ENCODE assay signal across 8 mouse cellular contexts in the genomic region with DNA sequence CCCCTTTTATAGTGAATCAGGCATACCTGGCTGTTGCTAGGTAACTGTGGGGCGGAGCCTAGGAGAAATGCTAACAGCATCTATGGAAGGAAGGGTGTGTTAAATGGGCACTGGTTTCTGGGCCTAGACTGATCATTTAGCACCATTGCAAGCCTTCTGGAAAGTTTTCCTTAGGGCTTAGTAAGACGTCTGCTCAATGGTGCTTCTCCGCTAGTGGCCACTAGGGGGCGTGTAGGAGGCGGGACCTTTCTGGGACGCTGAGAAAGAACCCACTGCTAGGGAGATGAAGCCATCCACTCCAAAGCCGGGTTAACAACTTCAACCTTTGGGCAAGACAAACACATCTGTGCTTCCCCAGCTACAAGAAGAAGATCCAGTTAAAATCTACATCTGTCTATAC. TPM values are rescaled to one million over a fixed set of nuclear protein-coding genes. Genes with fewer than 3 reads are reported as not detected.
DNase-seq lines count a peak whose midpoint lies in the region; ATAC-seq and TF ChIP-seq lines count a peak whose summit lies in the region.

No protein-coding gene starts in this region.

- no peak overlapping the region for H3K9ac ChIP-seq in kidney, postnatal 0 days (ENCODE audit: low read depth, low read length)

- H3K4me2 ChIP-seq in kidney, postnatal 0 days (ENCODE audit: low read length) = no peak overlapping the region

- DNase-seq in CD8-positive naive resting alpha-beta T cell, adult 2 months (ENCODE audit: low read depth in 2 of 2, low spot score in 2 of 2) = peak; percentile 66 to 76
- DNase-seq in WW6 (ENCODE audit: low read depth, low spot score) = peak; percentile 42
- peak; percentile 74 to 86 for DNase-seq in cerebellum, postnatal 14 days
- DNase-seq in gastrocnemius, postnatal 36 days = peak; percentile 77 to 79
- DNase-seq in kidney, postnatal 0 days (ENCODE audit: low spot score) = peak; percentile 70
- DNase-seq in lung, postnatal 14 days = peak; percentile 88
- DNase-seq in right cerebral cortex, postnatal 4 days = peak; percentile 61
- DNase-seq in urinary bladder, postnatal 4 days (ENCODE audit: low spot score in 2 of 2) = peak; percentile 63 to 83

- intact Hi-C loops in gastrocnemius, postnatal 36 days (cut with DNase I) = loop anchor here (2.0 to 5.0 kb wide), 2 partner anchors 42 to 56 kb away; no protein-coding TSS in a partner anchor

- no peak overlapping the region for H3K4me3 ChIP-seq in kidney, postnatal 0 days (replicated peaks; ENCODE audit: low read depth, low read length)

- H3K4me1 ChIP-seq in kidney, postnatal 0 days (replicated peaks; ENCODE audit: insufficient read depth, low read length) = no peaks in the 10 kb centered on the region

- no peaks in the 10 kb centered on the region for H3K27me3 ChIP-seq in kidney, postnatal 0 days (ENCODE audit: insufficient read depth, low read length)

- H3K9me3 ChIP-seq in kidney, postnatal 0 days (replicated peaks; ENCODE audit: low read length) = no peaks in the 10 kb centered on the region

- 11% methylated on average over 7 of the region's 7 CpGs for WGBS in kidney, postnatal 0 days

- no peak overlapping the region for H3K27ac ChIP-seq in kidney, postnatal 0 days

- peak; percentile 86 for TF ChIP-seq CTCF in kidney, postnatal 0 days (IDR thresholded peaks at IDR 0.05; ENCODE audit: low read depth)

- ATAC-seq in kidney, postnatal 0 days (replicated peaks; ENCODE audit: low FRiP score, low read depth) = peak; percentile 43; the same call in 1 of the 2 replicates

- H3K36me3 ChIP-seq in kidney, postnatal 0 days (ENCODE audit: insufficient read depth, low read length) = no peaks in the 10 kb centered on the region

RNA-seq across cellular contexts. Expression of a gene that starts 57.6 kb away (rescaled TPM):
- 100 to 1,000 TPM; 128 to 214 TPM for total RNA-seq in gastrocnemius, postnatal 36 days (2021)
- polyA plus RNA-seq in kidney, postnatal 0 days (2015; fragmentation: Nextera tagmentation; extraction: Ambion mirVana) = 37.0 and 37.1 TPM in 2 replicates
